Mouse (Mus musculus) midbrain, embryonic 13.5 days (tissue): ENCODE measurements around the gene Stag2. TPM values are rescaled to one million over a fixed set of nuclear protein-coding genes. Genes with fewer than 3 reads are reported as not detected.

ENCODE experiments used
- ATAC-seq: fragments of 200-750 bp; cut with Nextera tagmentation; 2 replicates; pipeline ENCODE4 v1.8.0; 2017; ENCODE audit warnings: mild to moderate bottlenecking, moderate TSS enrichment, moderate library complexity
- H3K27ac ChIP-seq: fragments of 300-500 bp; sonication (generic); 2 replicates; pipeline ENCODE4 v1.5.1; 2015; ENCODE audit warnings: inconsistent platforms, mild to moderate bottlenecking, moderate library complexity
- H3K27me3 ChIP-seq: fragments of 300-500 bp; sonication (generic); 2 replicates; pipeline ENCODE4 v1.6.1; 2015; ENCODE audit warnings: mild to moderate bottlenecking, inconsistent platforms
- H3K36me3 ChIP-seq: fragments of 300-500 bp; sonication (generic); 2 replicates; pipeline ENCODE4 v1.6.1; 2015; ENCODE audit warnings: mild to moderate bottlenecking, inconsistent platforms
- H3K4me1 ChIP-seq: fragments of 300-500 bp; sonication (generic); replicated peaks from 2 replicates; pipeline ENCODE4 v1.6.1; 2015; ENCODE audit warnings: inconsistent platforms
- H3K4me2 ChIP-seq: fragments of 300-500 bp; sonication (generic); replicated peaks from 2 replicates; pipeline ENCODE4 v1.6.1; 2015; ENCODE audit warnings: moderate library complexity, mild to moderate bottlenecking, inconsistent platforms
- H3K4me3 ChIP-seq: fragments of 300-500 bp; sonication (generic); replicated peaks from 2 replicates; pipeline ENCODE4 v1.5.1; 2015; ENCODE audit warnings: mild to moderate bottlenecking, inconsistent platforms
- H3K9ac ChIP-seq: fragments of 300-500 bp; sonication (generic); replicated peaks from 2 replicates; pipeline ENCODE4 v1.6.1; 2015; ENCODE audit warnings: mild to moderate bottlenecking, inconsistent platforms
- H3K9me3 ChIP-seq: fragments of 300-500 bp; sonication (generic); 2 replicates; pipeline ENCODE4 v1.6.1; 2016; ENCODE audit warnings: mild to moderate bottlenecking, inconsistent platforms
- WGBS: fragments of 180-500 bp; shearing (Covaris S2); methylation state at CpG from one replicate; pipeline ENCODE4 v1.1.7; 2015; 5-methylcytosine and 5-hydroxymethylcytosine counted together
- polyA plus RNA-seq: library from polyadenylated mRNA; unstranded; fragments of >200 nt; fragmentation: Nextera tagmentation; extraction: Ambion mirVana; gene quantifications from 2 replicates; pipeline ENCODE4 v1.2.1, GENCODE M21; 2015

Stag2 gene
- polyA plus RNA-seq, 1 experiment from 2014 or later, result 25.2 TPM

DNA sequence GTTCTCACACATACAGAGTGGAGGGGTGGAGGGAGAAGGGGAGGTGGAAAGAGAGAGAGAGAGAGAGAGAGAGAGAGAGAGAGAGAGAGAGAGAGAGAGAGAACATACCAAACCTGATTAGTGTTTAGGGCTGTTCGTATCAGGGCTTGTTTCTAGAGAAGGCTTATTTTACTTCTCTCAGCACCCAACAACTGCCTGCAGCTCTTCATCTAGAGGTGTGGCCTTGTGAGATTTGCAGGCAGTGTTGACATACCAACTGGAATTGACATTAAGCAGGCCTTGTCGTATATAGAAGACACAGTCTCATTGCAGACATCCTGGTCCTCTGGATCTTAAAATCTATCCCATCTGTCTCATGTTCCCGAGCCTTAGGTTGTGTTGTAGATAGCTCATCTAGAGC, 141.1 kb downstream of the Stag2 start:
- no peak for ATAC-seq
- Histone ChIP-seq H3K27ac (no peak overlapping the region), H3K4me2 (no peak overlapping the region), H3K27me3 (no peaks in the 10 kb centered on the region), H3K4me3 (no peak overlapping the region), H3K4me1 (no peaks in the 10 kb centered on the region), H3K36me3 (no peaks in the 10 kb centered on the region), H3K9ac (no peak overlapping the region), H3K9me3 (no peaks in the 10 kb centered on the region)
- WGBS, result 81% methylated on average over 3 of the region's 3 CpGs

DNA sequence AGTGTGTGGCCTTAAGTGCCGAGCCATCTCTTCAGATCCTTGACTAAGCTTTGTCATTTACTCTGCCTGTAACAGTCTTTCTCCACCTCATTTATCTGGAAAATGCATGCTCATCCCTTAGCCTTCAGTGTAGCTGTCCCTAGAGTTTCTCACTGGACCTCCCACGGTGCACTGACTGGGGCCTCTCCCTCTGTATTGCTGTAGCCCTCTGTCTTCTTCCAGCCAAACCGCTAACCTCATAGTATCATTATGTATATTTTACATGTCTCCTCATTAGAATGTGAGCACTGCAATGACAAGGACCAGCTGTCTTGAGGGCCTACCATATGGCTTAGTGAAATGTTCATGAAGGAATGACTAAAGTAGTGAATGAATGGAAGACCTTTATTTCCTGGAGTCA, 166.1 kb downstream of the Stag2 start:
- H3K4me2 ChIP-seq, result no peak overlapping the region
- H3K4me3 ChIP-seq, result no peak overlapping the region
- no peak overlapping the region for H3K9ac ChIP-seq
- 79% methylated on average over 3 of the region's 3 CpGs for WGBS
- H3K36me3 ChIP-seq, result no peaks in the 10 kb centered on the region
- H3K4me1 ChIP-seq, result 0 out of 2 replicates have a peak, but pooled peaks cover under 1% of the 10 kb centered on the region
- H3K27ac ChIP-seq, result no peak overlapping the region
- no peaks in the 10 kb centered on the region for H3K9me3 ChIP-seq
- H3K27me3 ChIP-seq, result no peaks in the 10 kb centered on the region
- no peak for ATAC-seq

DNA sequence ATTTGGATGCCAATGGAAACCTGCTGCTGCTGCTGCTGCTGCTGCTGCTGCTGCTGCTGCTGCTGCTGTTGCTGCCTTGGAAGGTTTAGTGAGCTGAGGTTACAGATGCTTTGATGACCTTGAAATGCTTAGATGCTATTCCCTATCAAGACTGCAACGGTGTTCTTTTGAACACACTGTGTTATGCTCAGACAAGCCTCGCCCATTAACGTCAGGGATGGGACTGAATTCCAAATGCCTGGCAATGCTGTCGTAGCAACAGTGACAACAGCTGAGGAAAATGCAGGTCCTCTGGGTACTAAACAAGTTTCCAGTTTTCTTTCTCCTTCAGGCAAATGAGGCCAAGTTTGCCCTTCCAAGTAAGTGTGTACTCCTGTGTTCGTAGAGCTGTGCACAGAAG, 171.3 kb downstream of the Stag2 start:
- Histone ChIP-seq H3K27me3 (no peaks in the 10 kb centered on the region), H3K27ac (no peak overlapping the region), H3K4me1 (0 out of 2 replicates have a peak, but pooled peaks cover 4% of the 10 kb centered on the region), H3K9ac (no peak overlapping the region), H3K36me3 (no peaks in the 10 kb centered on the region), H3K4me3 (no peak overlapping the region), H3K9me3 (no peaks in the 10 kb centered on the region), H3K4me2 (no peak overlapping the region)
- 35% methylated on average over 5 of the region's 5 CpGs for WGBS
- no peak for ATAC-seq

DNA sequence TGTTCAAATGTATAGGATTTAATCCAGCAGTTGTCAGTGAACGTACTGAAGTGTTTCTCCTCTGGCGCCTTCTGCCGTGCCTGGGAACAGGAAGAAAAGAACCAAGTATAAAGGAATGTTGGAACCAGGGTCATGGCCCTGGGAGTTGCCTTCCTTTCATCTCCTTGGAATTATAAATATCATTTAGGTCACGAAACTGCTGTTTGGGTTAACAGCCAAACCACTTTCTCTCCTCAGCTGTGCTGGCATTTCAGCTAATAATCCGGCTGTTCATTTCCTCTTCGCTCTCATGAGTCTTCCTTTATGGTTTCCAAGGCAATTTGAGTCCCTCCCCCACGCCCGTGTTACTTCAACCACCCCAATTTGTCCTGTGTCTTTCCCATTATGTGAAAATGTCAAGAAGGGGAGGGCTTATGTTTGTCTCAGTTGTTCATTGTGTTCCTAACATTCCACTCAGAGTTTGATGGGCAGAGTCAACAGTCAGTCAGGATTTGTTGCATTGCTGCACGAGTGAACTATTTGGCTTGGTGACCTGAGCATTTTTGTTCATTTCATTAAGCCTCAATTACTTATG, 172.2 kb downstream of the Stag2 start:
- no peak overlapping the region for H3K27ac ChIP-seq
- H3K4me3 ChIP-seq, result no peak overlapping the region
- ATAC-seq, result no peak
- H3K4me1 ChIP-seq, result 0 out of 2 replicates have a peak, but pooled peaks cover 4% of the 10 kb centered on the region
- no peak overlapping the region for H3K4me2 ChIP-seq
- no peaks in the 10 kb centered on the region for H3K9me3 ChIP-seq
- H3K9ac ChIP-seq, result no peak overlapping the region
- WGBS, result 31% methylated on average over 9 of the region's 9 CpGs
- H3K27me3 ChIP-seq, result no peaks in the 10 kb centered on the region
- H3K36me3 ChIP-seq, result no peaks in the 10 kb centered on the region

DNA sequence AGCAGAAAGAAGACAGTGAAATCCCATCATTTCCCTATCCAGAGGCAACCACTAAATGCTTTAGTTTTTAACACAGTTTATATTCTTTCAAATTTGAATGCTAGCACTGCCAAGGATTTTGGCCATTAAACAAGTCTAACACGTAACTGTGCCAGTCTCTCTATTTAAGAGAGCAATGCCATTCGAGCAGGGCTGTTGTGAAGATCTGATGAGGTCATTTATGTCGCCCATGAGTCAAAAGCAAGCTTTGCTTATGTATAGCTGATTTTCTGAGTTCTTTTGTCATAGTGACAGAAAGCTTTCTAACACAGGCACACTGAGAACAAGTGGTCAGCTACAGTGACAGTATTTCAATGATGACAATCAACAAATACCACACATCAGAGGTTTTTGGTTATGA, 175.7 kb downstream of the Stag2 start:
- Histone ChIP-seq H3K36me3 (no peaks in the 10 kb centered on the region), H3K4me1 (0 out of 2 replicates have a peak, but pooled peaks cover 4% of the 10 kb centered on the region), H3K27ac (no peak overlapping the region), H3K9me3 (no peaks in the 10 kb centered on the region), H3K4me3 (no peak overlapping the region), H3K27me3 (no peaks in the 10 kb centered on the region), H3K9ac (no peak overlapping the region), H3K4me2 (no peak overlapping the region)
- 56% methylated on average over 3 of the region's 3 CpGs for WGBS
- ATAC-seq, result no peak

Other genes with a start within 250 kb of the Stag2 start
- gene Thoc2, start 228.6 kb upstream of the Stag2 start, polyA plus RNA-seq, result 94.6 and 112 TPM in 2 replicates
- 10.4 and 11.9 TPM in 2 replicates for gene Xiap, start 89.6 kb upstream of the Stag2 start, polyA plus RNA-seq